Mouse (Mus musculus): ENCODE results near the gene Prss50.

Prss50 gene

DNA sequence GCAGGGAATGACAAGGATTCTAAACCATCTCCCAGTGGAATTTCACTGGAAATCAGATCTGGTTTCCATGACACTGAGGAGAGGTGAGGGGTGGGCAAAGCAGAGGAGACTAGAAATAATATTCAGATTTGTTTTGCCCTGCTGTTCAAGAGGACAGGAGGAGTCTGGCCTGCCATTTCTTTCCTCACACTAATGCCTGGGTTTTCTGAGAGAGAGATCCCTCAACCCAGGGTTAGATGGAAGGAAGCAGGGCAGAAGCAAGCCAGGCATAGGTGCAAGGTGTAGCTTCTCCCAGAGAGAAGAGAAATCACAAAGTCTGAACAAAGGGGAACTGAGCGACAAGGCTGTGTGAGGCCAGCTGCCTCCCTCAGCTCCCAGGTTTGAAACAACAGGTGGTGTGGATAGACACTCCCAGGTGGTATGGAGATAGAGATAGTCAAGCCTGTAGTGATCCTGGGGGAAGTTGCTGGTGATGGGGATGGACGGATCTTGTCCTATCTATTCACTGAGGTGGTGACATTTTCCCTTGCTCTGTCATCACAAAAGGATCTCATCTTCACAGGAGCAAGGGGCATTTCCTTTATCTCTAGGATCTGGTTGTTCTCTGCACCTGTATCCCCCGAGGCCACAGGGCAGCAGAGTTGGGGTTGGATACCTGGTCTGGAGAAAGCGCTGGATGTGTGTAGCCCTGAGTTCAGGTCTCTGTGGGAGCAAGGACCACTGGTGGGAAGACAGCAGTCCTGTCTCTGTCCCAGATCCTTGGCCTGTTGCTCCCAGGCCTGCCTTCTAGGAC, 50.3 kb downstream of the Prss50 start:
- DNase-seq = no peak

GRCm38 (mm10) chr9:110908631-110909016, 50.9 kb downstream of the Prss50 start:
- DNase-seq = no peak

- no peak for DNase-seq
These were observed 51.7 kb downstream of the Prss50 start for GRCm38 (mm10) chr9:110909371-110909967.

All from kidney, adult 8-10 months (tissue).